Mouse (Mus musculus): ENCODE results near the gene Tmem123.

The Tmem123 gene

GRCm38 (mm10) chr9:7775986-7776385, 12.1 kb downstream of the Tmem123 start:
- peak; percentile 35 for DNase-seq

DNA sequence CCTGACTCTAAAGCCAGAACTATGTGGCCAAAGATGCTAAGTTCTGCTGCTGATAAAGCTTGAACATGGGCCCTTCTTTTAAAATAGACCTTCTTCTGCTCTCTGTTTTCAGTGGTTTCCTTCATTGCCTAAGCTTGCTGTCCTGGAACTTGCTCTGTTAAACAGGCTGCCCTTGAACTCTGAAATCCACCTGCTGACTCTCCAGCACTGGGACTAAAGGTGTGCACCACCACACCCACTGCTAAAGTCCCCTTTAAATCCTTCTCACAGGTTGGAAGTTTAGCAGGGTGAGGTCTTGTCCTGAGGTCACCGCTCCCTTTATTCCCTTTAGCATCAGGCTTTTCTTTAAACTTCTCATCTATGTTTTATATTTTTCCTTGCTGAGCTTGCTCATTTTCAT, 13.1 kb downstream of the Tmem123 start:
- peak; percentile 60 for DNase-seq

GRCm38 (mm10) chr9:7777652-7778051, 13.8 kb downstream of the Tmem123 start:
- peak; percentile 44 for DNase-seq

- DNase-seq, result peak; percentile 77
These were observed 14.9 kb downstream of the Tmem123 start for GRCm38 (mm10) chr9:7778771-7779170.

DNA sequence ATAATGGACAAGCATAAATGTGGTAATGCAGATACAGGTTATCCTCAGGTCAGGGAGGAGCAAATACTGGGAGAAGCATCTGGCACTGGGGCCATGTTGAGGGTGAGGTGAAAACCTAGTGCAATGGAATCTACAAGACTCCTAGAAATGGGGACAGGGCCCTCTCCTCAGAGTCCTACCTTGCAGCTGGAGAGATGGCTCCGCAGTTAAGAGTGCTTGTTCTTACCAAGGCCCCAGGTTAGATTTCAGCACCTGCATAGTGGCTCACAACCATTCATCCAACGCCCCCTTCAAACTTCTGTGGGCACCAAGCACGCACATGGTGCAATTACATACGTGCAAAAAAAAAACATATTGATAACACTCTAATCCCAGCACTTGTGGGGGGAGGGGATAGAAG, 15.9 kb downstream of the Tmem123 start:
- peak; percentile 51 for DNase-seq

DNA sequence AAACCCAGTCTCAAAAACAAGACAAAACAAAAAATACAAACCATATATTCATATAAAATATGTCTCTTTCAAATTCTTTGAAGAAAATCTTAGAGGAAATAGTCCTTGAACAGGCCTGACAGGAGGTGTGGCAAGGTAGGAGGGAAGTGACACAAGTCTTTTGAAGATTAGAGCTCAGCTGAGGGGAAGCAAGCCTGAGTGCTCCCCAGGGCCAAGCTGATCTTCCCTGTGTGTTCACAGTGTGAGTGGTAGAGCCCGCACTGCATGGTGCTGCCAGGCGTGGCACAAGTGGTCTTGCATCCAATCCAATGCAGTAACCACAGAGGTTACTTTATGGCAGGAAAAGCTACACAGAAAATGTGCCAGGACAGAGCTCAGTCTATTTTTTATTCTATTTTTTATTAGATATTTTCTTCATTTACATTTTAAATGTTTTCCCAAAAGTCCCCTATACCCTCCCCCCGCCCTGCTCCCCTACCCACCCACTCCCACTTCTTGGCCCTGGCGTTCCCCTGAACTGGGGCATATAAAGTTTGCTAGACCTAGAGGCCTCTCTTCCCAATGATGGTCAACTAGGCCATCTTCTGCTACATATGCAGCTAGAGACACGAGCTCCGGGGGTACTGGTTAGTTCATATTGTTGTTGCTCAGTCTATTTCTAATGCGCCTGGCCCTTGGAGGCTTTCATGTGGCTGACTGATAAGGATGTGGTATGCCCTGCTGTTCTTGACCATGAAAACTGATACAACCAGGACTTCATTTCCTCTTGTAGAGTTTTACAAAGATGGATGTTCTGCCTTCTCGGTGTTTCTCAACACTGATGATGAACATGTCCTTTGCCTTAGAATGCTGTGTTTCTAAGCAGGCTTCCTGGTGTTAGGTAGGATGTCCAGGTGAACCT, 16.7 kb downstream of the Tmem123 start:
- DNase-seq, result peak; percentile 85

DNA sequence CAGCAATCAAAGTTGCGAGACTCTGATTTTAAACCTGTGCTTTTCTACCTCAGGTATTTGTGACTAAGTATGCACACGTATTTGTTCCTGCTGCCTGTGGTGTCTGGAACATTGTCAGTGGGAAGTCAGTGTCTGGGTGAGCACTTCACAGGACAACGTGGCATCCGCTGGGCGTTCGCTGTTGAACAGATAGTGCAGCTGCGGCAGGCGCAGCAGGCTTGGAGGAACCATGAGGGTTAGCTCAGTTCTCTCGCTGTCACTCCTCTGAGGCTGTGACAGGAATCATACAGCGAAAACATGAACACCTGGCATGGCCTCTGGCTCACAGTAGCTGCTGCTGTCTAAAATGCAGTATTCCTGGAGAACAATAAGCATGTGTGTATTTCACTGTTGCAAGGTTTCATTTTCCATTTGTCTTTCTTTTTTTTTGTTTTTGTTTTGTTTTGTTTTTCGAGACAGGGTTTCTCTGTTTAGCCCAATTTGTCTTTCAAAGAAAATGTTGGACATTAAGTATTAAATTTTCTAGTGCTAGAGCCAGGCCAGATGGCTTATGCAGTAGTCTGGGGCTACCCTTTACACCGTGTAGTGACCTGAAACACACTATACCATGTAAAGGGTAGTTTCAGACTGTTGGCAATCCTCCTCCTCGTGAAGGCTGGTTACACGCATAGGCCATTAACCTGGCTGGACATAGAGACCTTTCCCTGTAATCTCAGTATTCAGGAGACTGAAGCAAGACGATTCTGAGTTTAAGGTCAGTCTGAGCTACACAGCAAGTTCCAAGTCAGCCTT, 20.2 kb downstream of the Tmem123 start:
- peak; percentile 89 for DNase-seq

DNA sequence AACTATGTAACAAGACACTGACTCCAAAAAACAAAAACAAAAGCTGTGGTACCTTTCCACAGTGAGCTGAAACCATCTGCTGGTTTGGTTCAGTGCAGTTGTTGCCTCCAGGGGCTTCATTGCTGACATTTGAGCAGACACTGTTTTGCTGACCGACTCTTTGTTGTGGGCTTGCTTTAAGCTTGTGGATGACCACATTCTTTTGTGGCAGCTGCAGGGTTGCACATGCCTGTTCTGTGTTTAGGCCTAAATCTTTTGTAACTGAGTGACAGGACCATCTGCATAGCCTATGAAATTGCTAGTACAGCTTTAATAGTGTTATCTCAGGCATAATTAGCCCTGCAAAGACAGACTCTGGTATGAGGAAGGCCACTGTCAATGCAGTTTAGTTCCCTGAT, 20.8 kb downstream of the Tmem123 start:
- DNase-seq, result peak; percentile 84

- DNase-seq, result peak; percentile 87
These were observed 21.6 kb downstream of the Tmem123 start for GRCm38 (mm10) chr9:7785396-7785795.

- DNase-seq, result peak; percentile 76
These were observed 22.2 kb downstream of the Tmem123 start for GRCm38 (mm10) chr9:7786086-7786485.

- DNase-seq, result peak; percentile 83
These were observed 24.6 kb downstream of the Tmem123 start for GRCm38 (mm10) chr9:7788411-7788810.

DNA sequence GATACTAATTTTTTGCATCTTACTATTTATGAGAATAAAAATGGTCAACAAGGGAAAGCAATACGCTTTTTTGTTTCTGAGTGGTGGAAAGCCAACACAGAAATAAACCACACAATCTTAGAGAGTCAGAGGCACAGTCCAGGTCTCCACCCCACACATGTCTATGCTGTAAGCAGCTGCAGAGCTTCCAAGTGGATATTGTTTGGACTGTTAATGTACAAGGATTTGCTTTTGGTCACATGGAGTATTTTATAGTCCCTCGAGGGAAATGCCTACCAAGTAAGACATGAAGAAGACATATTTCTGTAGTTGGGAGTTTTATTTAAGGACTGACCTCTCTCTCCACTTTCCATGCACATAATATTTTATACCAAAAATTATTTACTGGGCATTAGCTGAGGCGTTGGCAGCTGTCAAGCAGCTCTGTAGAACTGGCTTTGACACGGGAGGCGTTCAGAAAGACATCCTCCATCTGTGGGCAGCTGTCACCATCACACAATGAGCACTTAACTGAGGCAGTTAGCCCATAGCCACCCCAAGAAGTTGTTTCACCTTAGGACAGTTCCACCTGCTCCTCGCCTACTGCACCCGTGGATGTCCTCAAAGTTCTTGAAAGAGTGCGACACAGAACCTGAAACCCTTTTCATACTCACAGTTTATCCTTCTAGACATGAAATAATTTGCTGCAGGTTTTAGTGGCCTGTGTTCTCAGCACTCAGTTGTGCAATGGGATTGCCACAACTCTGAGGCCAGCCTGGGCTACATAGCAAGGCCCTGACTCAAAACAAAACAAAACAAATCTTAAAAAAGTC, 26.1 kb downstream of the Tmem123 start:
- DNase-seq, result peak; percentile 60

GRCm38 (mm10) chr9:7790580-7791084, 26.8 kb downstream of the Tmem123 start:
- DNase-seq, result peak; percentile 52

- DNase-seq, result peak; percentile 5
These were observed 29.7 kb downstream of the Tmem123 start for GRCm38 (mm10) chr9:7793561-7793960.

GRCm38 (mm10) chr9:7795581-7795980, 31.7 kb downstream of the Tmem123 start:
- peak; percentile 41 for DNase-seq

DNA sequence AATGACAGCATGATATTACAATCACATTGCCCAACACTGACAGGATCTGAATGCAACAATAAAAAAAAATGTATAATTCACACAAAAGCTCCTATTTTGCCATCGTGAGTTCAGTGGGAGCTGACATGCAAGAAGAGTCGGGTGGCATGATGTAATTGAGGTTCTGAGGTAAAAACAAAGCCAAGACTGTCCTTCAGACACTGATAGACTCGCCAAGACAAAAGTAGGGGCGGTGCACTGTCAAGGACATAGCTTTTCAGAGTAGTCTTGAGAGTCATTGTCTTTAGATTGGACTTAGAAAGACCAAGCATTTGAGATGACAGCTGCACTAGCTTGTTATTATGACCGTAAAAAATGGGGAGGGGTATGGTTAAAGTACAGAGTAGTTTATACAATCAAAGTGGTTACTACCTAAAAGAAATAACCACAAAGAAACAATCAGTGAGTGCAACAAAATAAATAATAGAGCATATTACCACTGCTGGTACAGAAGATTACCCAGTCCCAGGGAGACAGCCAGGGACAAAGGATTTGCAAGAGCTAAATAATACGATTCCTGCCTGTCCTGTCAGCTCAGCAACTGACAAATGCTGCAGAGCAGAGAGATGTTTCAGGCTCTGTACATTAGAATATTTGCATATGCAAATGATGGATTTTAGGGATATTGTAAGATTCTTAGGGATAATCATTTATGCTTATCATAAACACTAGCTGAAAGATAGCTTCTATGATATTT, 32.5 kb downstream of the Tmem123 start:
- DNase-seq, result peak; percentile 33

- peak; percentile 8 for DNase-seq
These were observed 33.7 kb downstream of the Tmem123 start for GRCm38 (mm10) chr9:7797542-7797941.

DNA sequence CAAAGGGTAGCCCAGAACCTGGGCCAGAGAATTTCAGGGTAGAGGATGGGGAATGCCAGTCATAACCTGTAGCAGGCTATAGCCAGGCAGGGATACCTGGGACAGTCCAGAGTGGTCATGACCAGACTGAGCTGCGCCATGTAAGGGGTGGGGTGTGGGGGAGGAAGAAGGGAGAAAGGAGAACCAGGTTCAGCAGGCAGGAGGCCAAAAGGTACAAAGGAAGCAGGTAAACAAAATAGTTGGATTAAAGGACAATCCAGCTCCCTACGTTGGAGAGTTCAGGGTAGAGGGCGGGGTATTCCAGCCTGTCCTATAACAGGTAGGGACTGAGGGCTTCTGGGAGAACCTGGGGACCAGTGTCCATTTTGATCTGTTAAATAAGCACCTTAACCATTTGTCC, 34.7 kb downstream of the Tmem123 start:
- DNase-seq, result peak; percentile 29

GRCm38 (mm10) chr9:7805101-7805506, 41.3 kb downstream of the Tmem123 start:
- DNase-seq, result peak; percentile 31

- DNase-seq, result peak; percentile 13
These were observed 58.9 kb downstream of the Tmem123 start for GRCm38 (mm10) chr9:7822758-7823157.

- peak; percentile 84 for DNase-seq
These were observed 61.1 kb downstream of the Tmem123 start for GRCm38 (mm10) chr9:7824916-7825315.

DNA sequence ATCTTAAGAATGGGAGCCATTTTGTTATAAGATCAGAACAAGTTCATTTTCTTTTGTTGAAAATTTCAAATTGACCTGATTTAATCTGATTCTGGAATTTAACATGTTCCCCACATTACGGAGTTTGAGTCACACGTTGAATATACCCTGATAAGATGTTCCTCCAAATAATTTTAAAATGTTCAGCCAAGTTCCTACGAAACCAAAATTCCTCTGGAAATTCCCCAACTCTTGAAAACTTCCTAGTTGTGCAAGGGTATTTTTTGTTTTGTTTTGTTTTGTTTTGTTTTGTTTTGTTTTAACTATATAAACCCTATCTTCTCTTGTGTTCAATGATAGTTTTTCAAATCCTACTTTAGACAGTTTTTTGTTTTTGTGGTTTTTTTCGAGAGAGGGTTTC, 64.9 kb downstream of the Tmem123 start:
- no peak for DNase-seq

Data from heart, adult 11 months (tissue).